Mouse (Mus musculus) megakaryocyte-erythroid progenitor cell, adult 5-6 weeks (primary cell): ENCODE results near the gene Snrnp25. TPM values are rescaled to one million over a fixed set of nuclear protein-coding genes. Genes with fewer than 3 reads are reported as not detected.
"Not testable (repeated sequence)": the region's sequence is repeated elsewhere in the genome, so short reads cannot be mapped to it uniquely, and the experiment has no call there.

Experiments used
- ATAC-seq: replicated peaks from 2 replicates; pipeline ENCODE4 v1.8.0; 2016; ENCODE audit warnings: mild to moderate bottlenecking, inconsistent platforms; ENCODE audit not compliant: severe bottlenecking, poor library complexity, low FRiP score, low TSS enrichment
- total RNA-seq, 2 experiments: library from RNA; stranded (forward) in 1 of 2; stranded (reverse) in 1 of 2; fragments of 200-1000, 215-1000 nt in 1 of 2; fragments of >200 nt in 1 of 2; fragmentation: Nextera tagmentation in 1 of 2; gene quantifications; 2 replicates each; pipeline ENCODE4 v1.2.3; 2014 to 2017

Gene Snrnp25
- total RNA-seq, 2 experiments from 2014 or later, result 44.9 to 59.1 TPM

DNA sequence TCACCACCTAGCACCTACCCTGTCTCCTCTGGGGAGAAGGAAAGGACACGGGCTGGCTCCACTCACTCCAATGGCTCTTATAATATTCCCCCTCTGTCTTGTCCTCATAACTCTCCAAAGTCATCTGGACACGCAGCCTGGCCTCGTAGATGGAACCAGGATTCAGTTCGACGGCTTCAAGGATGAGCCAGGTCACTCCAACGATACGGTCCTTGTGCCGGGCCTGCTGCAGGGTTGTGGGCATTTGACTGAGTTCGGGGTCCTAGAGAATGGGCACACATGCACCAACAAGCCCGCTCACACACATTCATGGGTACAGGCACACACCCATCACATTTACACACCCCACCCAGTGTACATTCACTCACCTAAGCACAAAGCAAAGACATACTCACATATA, 12.1 kb upstream of the Snrnp25 start:
- ATAC-seq, result no peak

DNA sequence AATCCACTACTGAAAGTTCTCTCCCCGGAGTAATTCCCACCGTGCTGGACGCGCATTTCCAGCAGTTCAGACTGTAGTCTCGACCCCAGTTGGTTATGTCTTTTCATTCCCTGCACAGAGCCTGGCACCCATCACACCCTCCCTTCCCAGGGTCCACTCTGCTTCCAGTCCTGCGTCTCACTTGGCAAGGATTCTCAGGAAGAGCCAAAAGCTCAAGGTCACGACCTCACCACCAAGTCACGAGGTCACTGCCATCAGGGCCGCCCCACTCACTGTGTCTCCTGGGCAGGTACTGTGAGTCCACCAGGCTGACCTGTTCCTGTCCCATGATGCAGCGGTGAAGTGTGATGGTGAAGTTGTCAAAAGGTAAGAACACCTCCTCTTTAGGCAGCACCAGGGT, 11.1 kb upstream of the Snrnp25 start:
- ATAC-seq, result no peak

DNA sequence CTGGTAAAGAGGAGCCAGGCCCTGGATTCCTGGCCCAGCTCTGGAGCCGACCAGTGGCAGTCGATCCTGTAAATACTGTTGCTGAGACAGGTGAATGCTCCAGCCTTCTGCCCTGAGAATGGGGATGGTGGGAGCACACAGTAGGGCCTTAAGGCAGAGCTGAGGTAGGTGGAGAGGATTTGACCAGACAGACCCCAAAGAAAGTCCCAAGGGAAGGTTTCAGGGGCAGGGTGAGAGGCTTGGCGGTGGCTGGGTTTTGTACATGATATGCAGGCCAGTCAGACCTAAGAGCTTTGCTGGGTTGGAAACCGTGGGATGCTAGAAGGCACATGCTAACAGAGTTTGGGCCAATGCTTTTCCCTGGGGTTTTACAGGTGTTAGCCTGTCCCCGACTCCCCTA, 10.6 kb upstream of the Snrnp25 start:
- no peak for ATAC-seq

DNA sequence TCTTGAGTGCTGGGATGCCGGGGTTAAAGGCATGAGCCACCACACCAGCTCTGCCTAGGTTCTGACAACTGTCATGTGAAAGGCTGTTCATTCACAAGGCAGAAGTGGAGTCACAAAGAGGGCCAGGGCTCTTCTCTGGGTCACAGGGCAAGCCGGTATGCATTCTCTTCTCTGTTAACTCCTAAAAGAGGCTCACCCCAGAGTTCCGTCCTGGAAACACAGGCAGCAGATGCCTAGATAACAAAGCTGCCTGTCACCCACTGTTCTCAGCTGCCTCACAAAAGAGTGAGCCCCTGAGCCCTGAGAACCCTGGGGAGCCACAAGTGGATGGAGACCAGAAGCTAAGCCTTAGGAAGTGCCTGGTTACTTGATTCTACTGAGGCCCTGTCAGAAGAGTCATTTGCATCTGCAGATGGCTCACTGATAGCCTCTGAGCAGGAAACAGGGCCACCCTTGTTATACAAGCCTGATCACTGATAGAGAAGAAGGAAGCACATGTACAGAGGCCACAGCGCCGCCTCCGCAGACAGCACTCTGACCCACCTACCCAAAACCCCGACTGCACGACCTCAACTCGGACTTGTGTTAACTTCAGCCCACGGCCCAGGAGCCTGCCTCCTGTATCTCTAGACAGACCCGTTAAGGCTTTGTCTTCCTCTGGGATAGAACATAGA, 9.2 kb upstream of the Snrnp25 start:
- ATAC-seq, result peak; percentile 27

DNA sequence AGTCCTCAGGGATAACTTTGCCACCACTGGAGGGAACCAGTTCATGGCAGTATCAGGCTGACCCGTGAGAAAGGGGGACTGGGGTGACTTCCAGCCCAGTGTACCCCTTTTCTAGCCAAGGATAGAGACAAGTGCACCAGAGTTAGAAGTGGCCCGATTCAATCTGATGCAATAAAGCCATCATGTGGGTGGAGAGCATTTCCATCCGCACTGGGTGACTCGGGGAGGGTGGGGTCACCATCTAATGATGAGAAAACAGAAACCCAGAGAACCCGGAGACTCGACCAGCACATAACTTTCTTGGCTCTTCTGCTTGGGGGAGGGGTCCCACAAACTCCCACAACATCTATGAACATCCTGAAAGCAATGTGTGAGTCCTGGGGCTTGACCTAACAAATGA, 8.5 kb upstream of the Snrnp25 start:
- ATAC-seq, result no peak

DNA sequence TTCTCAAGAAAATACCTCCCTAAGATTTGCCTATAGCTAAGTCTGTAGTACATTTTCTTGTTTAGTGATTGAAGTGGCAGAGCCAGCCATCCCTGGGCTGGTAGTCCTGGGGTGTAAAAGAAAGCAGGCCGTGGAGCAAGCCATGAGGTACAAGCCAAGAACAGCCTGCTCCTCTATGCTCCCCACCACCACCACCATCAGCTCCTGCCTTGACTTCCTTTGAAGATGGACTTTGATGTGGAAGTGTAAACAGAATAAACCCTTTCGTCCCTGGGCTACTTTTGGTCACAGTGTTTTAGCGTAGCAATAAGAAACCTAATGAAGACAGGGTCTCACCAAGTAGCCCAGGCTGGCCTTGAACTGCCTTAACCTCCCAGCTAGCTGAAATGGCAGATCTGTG, 7.4 kb upstream of the Snrnp25 start:
- no peak for ATAC-seq

DNA sequence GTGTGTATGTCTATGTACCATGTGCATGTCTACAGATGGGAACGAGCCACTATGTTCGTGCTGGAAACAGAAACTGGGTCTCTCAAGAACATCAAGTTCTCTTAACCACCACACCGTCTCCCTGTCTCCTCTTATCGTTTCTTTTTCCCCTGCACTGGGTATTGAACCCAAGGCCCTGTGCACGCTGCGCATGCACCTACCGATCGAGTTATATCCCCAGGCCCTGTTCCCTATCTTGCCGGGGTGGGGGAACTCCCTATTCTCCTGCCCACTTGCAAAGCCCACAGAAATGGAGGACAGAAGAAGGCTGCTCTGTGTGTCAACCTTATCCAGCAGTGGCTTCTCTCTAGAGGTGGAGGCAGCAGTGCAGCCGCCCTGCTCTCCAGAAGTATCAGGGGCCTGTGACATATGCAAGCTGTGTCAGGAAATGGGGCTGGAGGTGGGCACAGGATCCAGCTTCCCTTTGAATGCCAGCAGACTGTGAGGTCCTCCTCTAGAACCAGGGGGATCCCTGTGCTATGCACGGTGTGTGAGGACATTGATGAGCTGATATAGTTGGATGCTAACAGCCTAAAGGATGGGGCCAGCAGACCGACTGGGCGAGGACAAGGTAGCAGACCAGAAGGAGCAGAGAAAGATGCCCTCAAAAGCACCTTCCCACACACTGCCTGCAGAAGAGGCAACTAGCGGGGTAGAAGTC, 6.8 kb upstream of the Snrnp25 start:
- ATAC-seq, result no peak

DNA sequence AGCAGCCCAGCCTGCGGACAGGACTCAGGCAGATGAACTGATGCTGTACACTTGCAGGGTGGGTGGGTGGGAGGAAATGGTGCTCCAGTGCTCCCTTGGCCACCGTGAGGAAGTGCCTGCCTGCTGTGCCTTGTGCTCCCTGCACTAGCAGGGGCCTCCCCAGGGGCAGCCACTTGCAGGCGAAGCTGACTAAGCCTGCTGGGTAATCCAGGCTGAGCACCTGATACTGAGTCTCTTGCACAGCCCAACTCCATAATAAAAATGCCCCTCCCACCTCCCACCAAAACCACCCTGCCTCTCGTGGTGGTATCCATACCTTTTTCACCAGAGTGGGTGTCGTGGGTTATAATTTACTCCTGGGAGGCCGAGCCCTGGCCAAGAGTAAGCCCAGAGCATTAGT, 6.0 kb upstream of the Snrnp25 start:
- ATAC-seq, result no peak

DNA sequence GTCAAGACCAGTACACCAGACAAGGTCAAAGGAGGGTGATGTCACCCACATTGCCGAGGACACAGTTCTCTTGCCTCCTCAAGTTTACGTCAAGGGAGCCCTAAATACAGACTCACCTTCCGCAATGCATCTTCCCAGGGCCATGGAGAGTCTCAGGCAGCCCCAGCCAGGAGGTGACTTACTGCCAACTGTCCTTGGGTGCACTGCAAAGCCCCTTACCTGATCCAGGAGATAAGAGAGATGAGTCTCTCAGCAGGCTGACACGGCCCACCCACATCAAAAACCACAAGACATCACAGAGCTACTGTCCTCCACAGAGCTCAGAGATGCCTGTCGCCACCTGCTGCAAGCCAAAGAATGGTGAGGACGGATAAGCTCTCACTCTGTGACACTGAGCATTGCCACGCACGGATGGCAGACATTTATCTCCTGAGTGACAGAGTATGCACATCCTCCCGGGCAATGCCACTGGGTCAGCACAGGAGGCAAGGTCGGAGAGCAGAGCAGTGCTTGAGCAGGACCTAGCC, 5.1 kb upstream of the Snrnp25 start, which contains the start of gene Il9r:
Gene Il9r (minus strand): TSS at position 205 of the 527 bp plus-strand sequence.
- ATAC-seq, result peak; percentile 72

DNA sequence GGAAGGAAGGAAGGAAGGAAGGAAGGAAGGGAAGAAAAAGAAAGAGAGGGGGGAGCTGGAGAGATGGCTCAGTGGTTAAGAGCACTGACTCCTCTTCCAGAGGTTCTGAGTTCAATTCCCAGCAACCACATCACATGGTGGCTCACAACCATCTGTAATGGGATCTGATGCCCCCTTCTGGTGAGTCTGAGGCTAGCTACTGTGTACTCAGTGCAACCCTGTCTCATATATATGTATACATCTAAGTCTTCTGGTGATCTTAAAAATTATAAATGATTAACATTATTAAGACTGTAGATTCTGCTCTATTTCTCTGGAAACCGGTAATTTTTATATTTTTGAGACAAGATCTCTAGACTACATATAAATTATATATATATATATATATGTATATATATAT, 4.2 kb upstream of the Snrnp25 start:
- ATAC-seq, result not testable (repeated sequence)

DNA sequence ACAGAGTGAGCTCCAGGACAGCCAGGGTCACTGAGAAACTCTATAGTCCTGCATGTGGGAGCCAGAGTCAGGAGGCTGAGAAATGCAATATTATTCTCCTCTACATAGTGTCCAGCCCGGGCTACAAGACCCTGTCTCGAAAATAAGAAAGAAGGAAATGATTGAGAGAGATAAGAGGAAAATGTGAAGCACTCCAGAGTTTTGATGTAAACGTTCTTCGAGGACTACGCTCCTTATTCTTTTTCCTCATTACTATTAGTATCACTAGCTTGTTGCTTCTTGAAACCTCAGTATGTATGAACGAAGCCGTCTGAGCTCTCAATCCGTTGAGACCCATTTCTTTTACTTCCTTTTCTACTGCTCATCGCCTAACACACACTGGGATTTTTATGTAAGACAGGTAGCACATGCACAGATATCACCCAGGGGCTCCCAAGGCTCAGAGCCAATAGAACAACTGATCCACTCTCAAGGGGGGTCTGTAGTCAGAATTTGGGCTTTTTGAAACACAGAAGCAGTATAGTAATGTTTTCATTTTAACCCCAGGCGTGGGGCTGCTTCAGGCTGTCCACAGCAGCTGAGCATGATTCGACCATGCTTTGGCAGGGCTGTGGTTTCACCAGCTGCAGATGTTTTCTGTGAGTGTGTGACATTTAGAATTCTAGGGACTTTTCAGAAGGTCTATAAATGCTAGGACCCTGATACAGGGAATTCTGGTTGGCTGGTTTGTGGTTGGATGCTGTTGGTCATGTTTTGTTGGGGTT, 3.1 kb upstream of the Snrnp25 start:
- no peak for ATAC-seq

DNA sequence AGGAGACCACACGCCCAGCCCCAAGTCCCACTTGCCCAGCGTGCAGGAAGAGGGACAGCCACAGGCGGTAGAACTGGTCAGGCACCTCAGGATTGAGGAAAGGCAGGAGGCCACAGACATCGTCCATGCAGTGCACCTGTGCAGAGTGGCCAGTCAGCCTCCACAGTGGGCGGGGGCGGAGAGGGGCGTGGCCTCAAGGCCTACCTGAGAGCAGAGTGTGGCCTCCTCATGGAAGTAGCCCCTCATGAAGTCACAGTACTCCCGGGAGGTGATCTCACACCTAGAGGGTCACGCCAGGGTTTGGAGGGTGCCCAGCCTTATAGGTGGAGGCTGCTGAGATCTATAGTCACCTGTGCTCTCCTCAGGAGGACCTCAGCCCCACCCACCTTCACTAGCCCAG, 5.4 kb downstream of the Snrnp25 start:
- ATAC-seq, result no peak

DNA sequence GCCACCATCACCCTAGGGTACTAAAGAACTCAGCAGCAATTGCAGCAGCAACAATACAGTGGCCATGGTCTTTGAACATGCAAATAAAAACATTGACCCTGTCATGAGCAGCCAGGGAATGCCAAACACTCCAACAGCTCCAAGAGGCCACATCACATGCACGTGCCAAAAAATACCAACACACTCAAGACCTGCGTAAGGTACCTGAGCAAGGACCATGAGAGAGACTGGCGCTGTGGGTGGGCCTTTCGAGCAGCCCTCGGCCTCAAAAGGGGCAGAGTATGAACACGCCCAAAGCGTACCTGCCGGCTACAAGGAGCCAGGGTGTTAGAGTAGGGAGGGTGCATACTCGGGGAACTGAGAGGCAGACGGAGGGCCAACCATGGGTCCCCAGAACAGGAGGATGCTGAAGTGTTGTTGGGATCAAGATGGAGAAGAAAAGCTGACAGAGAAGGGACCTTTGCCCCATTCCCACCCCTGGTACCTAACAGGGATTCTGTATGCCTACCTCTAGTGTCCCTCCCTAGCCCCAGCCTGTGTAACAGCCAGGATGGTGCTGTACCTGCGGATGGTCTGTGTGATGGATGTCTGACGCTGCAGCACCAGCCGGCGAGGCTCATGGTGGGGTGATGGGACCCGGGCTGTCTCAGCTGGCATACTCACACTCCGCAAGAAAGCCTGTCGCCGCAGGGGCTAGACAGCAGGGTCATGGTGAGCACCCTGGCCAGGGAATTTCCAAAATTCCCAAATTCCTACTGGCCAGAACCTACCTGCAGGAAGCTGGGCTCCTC, 10.4 kb downstream of the Snrnp25 start:
- ATAC-seq, result no peak

DNA sequence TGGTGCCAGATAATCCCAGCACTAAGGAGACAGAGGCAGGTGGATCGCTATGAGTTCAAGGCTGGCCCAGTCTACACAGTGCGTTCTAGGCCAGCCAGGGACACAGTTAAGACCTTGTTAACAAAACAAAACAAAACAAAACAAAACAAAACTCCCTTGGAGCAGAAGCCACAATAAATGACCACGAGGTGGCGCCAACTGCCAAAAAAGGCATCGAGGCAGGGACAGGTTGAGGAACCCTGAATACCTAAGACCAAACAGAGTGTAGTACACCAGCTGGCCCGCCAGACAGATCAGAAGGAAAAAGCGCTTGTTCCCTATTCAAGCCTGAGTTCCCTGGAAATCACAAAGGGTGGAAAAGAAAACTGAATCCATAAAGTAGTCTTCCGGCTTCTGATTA, 11.6 kb downstream of the Snrnp25 start:
- peak; percentile 74 for ATAC-seq

DNA sequence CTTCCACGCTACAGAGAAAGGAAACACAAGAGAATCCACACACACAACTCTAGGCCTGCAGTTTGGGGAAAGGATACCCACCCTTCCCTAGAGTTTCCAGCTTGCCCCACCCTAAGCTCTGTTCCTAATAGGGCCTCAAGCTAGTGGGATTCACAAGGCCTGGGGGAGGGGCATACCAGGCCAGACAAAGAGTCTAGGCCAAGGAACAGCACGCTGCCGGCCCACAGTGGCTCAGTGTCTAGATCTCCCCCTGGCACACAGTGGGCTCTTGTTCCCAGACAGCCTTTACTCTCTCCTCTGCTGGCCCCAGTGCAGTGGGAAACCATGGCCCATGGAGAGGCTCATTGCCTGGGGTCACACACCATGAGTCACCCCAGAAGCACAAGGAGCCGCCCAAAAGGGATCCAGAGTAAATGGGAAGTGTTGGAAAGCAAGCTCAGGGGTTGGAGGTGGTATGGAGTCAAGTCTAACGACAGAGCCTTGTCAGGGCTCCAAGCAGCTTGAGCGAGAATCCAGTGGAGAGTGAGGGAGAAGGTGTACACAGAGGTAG, 13.4 kb downstream of the Snrnp25 start:
- no peak for ATAC-seq

DNA sequence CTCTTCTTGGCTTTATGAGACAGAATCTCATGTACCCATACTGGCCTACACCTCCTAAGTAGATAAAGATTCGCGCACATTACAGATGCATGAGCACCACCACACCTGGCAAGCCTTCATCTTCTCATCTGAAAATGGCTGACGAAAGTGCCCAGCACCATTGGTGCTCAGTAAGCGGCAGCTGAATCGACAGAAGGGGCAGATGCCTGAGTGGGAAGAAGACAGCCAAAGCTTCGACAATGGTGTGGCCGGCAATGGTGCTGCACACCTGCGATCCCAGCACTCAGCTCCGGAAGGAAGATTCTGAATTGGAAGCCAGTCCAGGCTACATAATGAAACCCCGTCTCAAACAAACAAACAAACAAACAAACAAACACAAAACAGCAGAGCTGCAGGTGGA, 14.1 kb downstream of the Snrnp25 start:
- no peak for ATAC-seq

DNA sequence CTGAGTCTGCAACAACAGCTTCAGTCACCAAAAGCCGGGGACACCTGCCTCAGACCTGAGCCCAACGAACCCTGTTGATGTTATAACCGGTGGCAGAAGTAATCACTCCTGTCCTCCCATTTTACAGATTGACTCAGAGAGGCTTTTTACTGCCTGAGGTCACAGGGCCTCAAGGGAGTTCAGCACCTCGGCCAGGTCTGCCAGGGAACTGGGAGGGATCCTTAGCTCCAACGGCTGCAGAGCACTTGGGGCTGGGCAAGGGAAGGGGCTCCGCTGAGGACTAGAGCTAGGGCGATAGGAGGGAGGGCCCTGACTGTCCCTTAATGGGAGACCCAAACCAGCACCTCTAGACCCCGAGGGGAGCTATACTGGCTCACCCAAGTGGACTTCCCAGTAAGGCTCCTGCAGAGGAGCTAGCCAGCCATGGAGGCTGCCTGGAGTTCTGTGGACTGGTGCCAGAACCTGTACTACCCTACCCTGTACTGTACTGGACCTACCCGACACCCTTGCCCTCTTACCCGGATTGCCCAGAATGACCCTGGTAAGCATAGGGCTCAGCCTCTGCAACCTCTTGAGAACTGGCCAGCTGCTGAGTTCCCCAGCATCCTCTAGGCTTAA, 15.5 kb downstream of the Snrnp25 start:
- ATAC-seq, result no peak

DNA sequence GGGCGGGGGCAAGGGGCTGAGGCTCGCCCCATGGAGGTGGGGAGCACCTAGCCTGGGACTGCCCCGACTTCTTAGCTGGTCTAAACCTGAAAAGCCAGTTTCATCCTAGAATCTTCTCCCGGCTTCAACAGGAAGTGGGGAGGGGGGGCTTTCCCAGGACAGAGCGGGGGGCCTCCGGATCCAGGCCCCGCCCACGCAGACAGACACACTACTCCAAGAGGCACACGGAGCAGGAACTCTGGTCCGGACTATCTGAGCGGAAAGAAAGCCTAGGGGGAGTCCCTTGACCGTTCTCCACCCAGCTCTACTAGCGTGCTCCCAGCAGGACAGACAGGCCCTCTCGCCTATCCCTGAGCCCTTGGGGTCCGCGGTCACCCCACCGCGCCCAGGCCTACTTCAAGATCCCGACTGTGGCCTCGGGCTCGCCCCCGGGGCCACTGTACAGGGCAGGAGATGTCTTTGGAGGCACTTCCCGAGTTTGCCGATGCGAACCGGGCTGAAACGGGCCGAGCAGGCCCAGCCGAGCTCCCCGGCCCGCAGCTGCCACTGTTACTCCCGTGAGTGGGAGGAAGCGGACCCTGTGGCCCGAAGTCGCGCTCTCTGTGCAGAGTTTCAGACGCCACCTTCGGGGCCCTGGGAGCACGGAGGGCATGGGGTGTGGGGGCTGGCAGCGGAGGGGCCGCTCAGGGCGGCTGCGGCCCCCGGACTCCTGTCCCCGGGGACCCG, 16.2 kb downstream of the Snrnp25 start:
- no peak for ATAC-seq
